Mouse (Mus musculus) stomach, embryonic 15.5 days (tissue): Measurements from ENCODE around the gene Gal3st3. TPM values are rescaled to one million over a fixed set of nuclear protein-coding genes. Genes with fewer than 3 reads are reported as not detected.

Source experiments
- ATAC-seq: fragments of 200-750 bp; cut with Nextera tagmentation; 2 replicates; pipeline ENCODE4 v1.8.0; 2017; ENCODE audit warnings: low read depth, moderate number of reproducible peaks, moderate TSS enrichment; ENCODE audit not compliant: insufficient read depth, low FRiP score
- H3K27ac ChIP-seq: fragments of 300-500 bp; sonication (generic); 2 replicates; pipeline ENCODE4 v1.5.1; 2015; ENCODE audit warnings: mild to moderate bottlenecking, inconsistent platforms
- H3K27me3 ChIP-seq: fragments of 300-500 bp; sonication (generic); replicated peaks from 2 replicates; pipeline ENCODE4 v1.6.1; 2015; ENCODE audit warnings: inconsistent platforms
- H3K36me3 ChIP-seq: fragments of 300-500 bp; sonication (generic); 2 replicates; pipeline ENCODE4 v1.6.1; 2015; ENCODE audit warnings: inconsistent platforms
- H3K4me1 ChIP-seq: fragments of 300-500 bp; sonication (generic); 2 replicates; pipeline ENCODE4 v1.6.1; 2015; ENCODE audit warnings: inconsistent platforms
- H3K4me2 ChIP-seq: fragments of 300-500 bp; sonication (generic); 2 replicates; pipeline ENCODE4 v1.6.1; 2015; ENCODE audit warnings: mild to moderate bottlenecking, inconsistent platforms
- H3K4me3 ChIP-seq: fragments of 300-500 bp; sonication (generic); replicated peaks from 2 replicates; pipeline ENCODE4 v1.5.1; 2015; ENCODE audit warnings: inconsistent platforms
- H3K9ac ChIP-seq: fragments of 300-500 bp; sonication (generic); 2 replicates; pipeline ENCODE4 v1.6.1; 2015; ENCODE audit warnings: inconsistent platforms
- H3K9me3 ChIP-seq: fragments of 300-500 bp; sonication (generic); 2 replicates; pipeline ENCODE4 v1.6.1; 2016; ENCODE audit warnings: inconsistent platforms
- WGBS: fragments of 180-500 bp; shearing (Covaris S2); methylation state at CpG from one replicate; pipeline ENCODE4 v1.1.7; 2015; 5-methylcytosine and 5-hydroxymethylcytosine counted together
- polyA plus RNA-seq: library from polyadenylated mRNA; unstranded; fragments of >200 nt; fragmentation: Nextera tagmentation; extraction: Ambion mirVana; gene quantifications from 2 replicates; pipeline ENCODE4 v1.2.1, GENCODE M21; 2015

Gal3st3 gene
- polyA plus RNA-seq, 1 experiment from 2014 or later, result 2.2 TPM

GRCm38 (mm10) chr19:5356080-5356479 is 57.9 kb downstream of the Gal3st3 start:
- 40% methylated on average over 1 of the region's 1 CpGs for WGBS
- H3K4me2 ChIP-seq, result no peak overlapping the region
- H3K9ac ChIP-seq, result no peak overlapping the region
- no peaks in the 10 kb centered on the region for H3K4me1 ChIP-seq
- H3K9me3 ChIP-seq, result no peaks in the 10 kb centered on the region
- no peak overlapping the region for H3K27ac ChIP-seq
- H3K36me3 ChIP-seq, result no peaks in the 10 kb centered on the region
- no peak overlapping the region for H3K4me3 ChIP-seq
- ATAC-seq, result no peak
- H3K27me3 ChIP-seq, result no peaks in the 10 kb centered on the region

Other genes with a start within 250 kb of the Gal3st3 start
- gene Rin1, start 247.8 kb upstream of the Gal3st3 start, polyA plus RNA-seq, result 2.3 and 3.6 TPM in 2 replicates
- gene Cd248, start 230.3 kb upstream of the Gal3st3 start, polyA plus RNA-seq, result 58.4 and 68.3 TPM in 2 replicates
- 5.9 and 6.4 TPM in 2 replicates for gene Tmem151a, start 212.8 kb upstream of the Gal3st3 start, polyA plus RNA-seq
- gene Yif1a, start 209.8 kb upstream of the Gal3st3 start, polyA plus RNA-seq, result 101 TPM in 2 replicates
- 15.1 and 16.6 TPM in 2 replicates for gene Cnih2, start 199.8 kb upstream of the Gal3st3 start, polyA plus RNA-seq
- 227 and 233 TPM in 2 replicates for gene Rab1b, start 191.3 kb upstream of the Gal3st3 start, polyA plus RNA-seq
- gene Klc2, start 179.8 kb upstream of the Gal3st3 start, polyA plus RNA-seq, result 18.0 and 19.0 TPM in 2 replicates
- 18.0 and 20.6 TPM in 2 replicates for gene Pacs1, start 25.2 kb upstream of the Gal3st3 start, polyA plus RNA-seq
- gene Sf3b2, start 2.9 kb upstream of the Gal3st3 start, polyA plus RNA-seq, result 278 and 308 TPM in 2 replicates
- gene Catsper1, start 37.4 kb downstream of the Gal3st3 start, polyA plus RNA-seq, result not detected in 2 replicates
- 7.9 and 13.9 TPM in 2 replicates for gene Cst6, start 51.2 kb downstream of the Gal3st3 start, polyA plus RNA-seq
- gene Eif1ad, start 68.4 kb downstream of the Gal3st3 start, polyA plus RNA-seq, result 48.0 and 51.2 TPM in 2 replicates
- 433 and 441 TPM in 2 replicates for gene Banf1, start 68.8 kb downstream of the Gal3st3 start, polyA plus RNA-seq
- gene Sart1, start 90.4 kb downstream of the Gal3st3 start, polyA plus RNA-seq, result 74.8 and 75.3 TPM in 2 replicates
- gene Tsga10ip, start 104.2 kb downstream of the Gal3st3 start, polyA plus RNA-seq, result 8.3 and 12.9 TPM in 2 replicates
- 210 and 222 TPM in 2 replicates for gene Drap1, start 126.6 kb downstream of the Gal3st3 start, polyA plus RNA-seq
- 47.8 and 49.4 TPM in 2 replicates for gene AI837181, start 126.8 kb downstream of the Gal3st3 start, polyA plus RNA-seq
- gene Fosl1, start 149.2 kb downstream of the Gal3st3 start, polyA plus RNA-seq, result not detected in 2 replicates
- gene Ccdc85b, start 159.6 kb downstream of the Gal3st3 start, polyA plus RNA-seq, result 11.8 and 11.9 TPM in 2 replicates
- 99.4 and 99.7 TPM in 2 replicates for gene Fibp, start 162.3 kb downstream of the Gal3st3 start, polyA plus RNA-seq
- 1.3 and 2.3 TPM in 2 replicates for gene Ctsw, start 170.2 kb downstream of the Gal3st3 start, polyA plus RNA-seq
- gene Efemp2, start 175.6 kb downstream of the Gal3st3 start, polyA plus RNA-seq, result 145 and 152 TPM in 2 replicates
- 35.6 and 36.3 TPM in 2 replicates for gene Mus81, start 190.1 kb downstream of the Gal3st3 start, polyA plus RNA-seq
- gene Cfl1, start 192.1 kb downstream of the Gal3st3 start, polyA plus RNA-seq, result 2,358 and 2,394 TPM in 2 replicates
- not detected in 2 replicates for gene 1700020D05Rik, start 205.5 kb downstream of the Gal3st3 start, polyA plus RNA-seq
- 8.8 and 11.1 TPM in 2 replicates for gene Snx32, start 212.2 kb downstream of the Gal3st3 start, polyA plus RNA-seq